Mouse (Mus musculus): ENCODE results near the gene Ilf2. TPM values are rescaled to one million over a fixed set of nuclear protein-coding genes. Genes with fewer than 3 reads are reported as not detected.

Ilf2 gene
- polyA plus RNA-seq, 1 experiment: 50.4 TPM

DNA sequence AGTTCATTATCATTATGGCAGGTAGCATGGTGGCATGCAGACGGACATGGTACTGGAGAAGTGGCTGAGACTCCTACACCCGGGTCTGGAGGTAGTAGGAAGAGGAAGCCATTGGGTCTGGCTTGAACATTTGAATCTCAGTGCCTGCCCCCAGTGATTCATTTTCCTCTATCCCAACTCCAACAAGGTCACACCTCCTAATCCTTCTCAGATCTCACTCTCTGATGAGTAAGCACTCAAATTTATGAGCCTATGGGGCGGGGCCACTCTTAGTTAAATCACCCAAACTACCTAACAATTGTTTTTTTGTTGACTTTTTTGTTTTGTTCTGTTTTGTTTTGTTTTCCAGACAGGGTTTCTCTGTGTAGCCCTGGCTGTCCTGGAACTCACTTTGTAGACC, 31.9 kb upstream of the Ilf2 start:
- H3K36me3 ChIP-seq (ENCODE audit: control insufficient read depth, insufficient read depth): no peaks in the 10 kb centered on the region
- H3ac ChIP-seq (ENCODE audit: control insufficient read depth, insufficient read length): no peak overlapping the region
- no peaks in the 10 kb centered on the region for H3K27me3 ChIP-seq (ENCODE audit: control insufficient read depth, insufficient read depth, insufficient read length)
- H3K4me2 ChIP-seq (ENCODE audit: low read depth): no peak overlapping the region
- no peaks in the 10 kb centered on the region for H3K79me2 ChIP-seq (ENCODE audit: control insufficient read depth, insufficient read depth)
- TF ChIP-seq TCF3 (IDR thresholded peaks at IDR 0.05; ENCODE audit: insufficient read length, low read depth) (no peak), USF1 (IDR thresholded peaks at IDR 0.05; ENCODE audit: low read depth) (no peak), TCF12 (IDR thresholded peaks at IDR 0.05; ENCODE audit: insufficient read depth, poor library complexity, severe bottlenecking) (no peak), SRF (IDR thresholded peaks at IDR 0.05; ENCODE audit: control insufficient read depth, insufficient read length, low read depth) (no peak), POLR2AphosphoS2 (IDR thresholded peaks at IDR 0.05; ENCODE audit: insufficient read length, low read depth) (no peak), MYOG (IDR thresholded peaks at IDR 0.05; ENCODE audit: control insufficient read depth in 1 of 3, insufficient read depth in 1 of 3, insufficient read length in 2 of 3, low read depth in 2 of 3) (no peak), MYOD1 (IDR thresholded peaks at IDR 0.05; ENCODE audit: control insufficient read depth in 1 of 3, insufficient read length in 2 of 3, low read depth in 2 of 3) (no peak), MAX (IDR thresholded peaks at IDR 0.05; ENCODE audit: low read depth) (no peak), E2F4 (IDR thresholded peaks at IDR 0.05; ENCODE audit: insufficient read depth) (no peak), CEBPB (IDR thresholded peaks at IDR 0.05; ENCODE audit: insufficient read depth, poor library complexity, severe bottlenecking) (no peak), POLR2A (IDR thresholded peaks at IDR 0.05; ENCODE audit: insufficient read length, low read depth) (no peak), REST (IDR thresholded peaks at IDR 0.05; ENCODE audit: insufficient read depth, insufficient read length) (no peak)
- H3K4me3 ChIP-seq: no peak overlapping the region

DNA sequence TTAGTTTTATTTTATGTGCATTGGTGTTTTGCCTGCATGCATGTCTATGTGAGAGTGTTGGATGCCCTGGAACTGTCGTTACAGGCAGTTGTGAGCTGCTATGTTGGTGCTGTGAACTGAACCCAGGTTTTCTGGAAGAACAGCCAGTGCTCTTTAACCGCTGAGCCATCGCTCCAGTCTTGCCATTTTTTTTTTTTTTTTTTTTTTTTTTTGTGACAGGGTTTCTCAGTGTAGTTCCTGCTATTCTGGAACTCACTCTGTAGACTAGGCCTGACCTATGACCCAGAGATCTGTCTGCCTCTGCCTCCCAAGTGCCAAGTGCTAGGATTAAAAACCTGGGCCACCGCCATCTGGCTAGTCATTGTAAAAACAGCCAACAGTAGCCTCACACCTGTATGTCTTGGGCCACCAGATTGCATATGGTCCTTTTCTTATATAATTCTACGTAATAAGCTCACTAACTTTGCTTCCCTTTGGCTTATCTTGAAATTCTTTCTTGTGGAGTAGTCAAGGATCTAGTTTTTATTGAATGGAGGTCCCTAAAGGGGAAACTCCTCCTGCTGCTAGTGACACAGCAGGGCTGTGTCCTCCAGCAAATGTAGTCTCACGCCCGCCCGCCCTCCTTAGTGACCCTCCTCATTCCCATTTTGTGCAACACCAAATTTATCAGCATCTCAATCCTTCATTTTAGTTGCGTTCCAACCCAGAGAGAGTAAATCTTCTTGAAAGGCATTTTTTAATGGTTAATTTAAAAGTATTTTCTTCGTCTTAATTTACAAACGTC, 30.3 kb upstream of the Ilf2 start:
- Histone ChIP-seq H3K27me3 (ENCODE audit: control insufficient read depth, insufficient read depth, insufficient read length) (no peaks in the 10 kb centered on the region), H3K4me3 (peak overlapping the region; percentile 2), H3K4me2 (ENCODE audit: low read depth) (peak overlapping the region; percentile 64), H3ac (ENCODE audit: control insufficient read depth, insufficient read length) (no peak overlapping the region), H3K36me3 (ENCODE audit: control insufficient read depth, insufficient read depth) (no peaks in the 10 kb centered on the region), H3K79me2 (ENCODE audit: control insufficient read depth, insufficient read depth) (no peaks in the 10 kb centered on the region)
- TF ChIP-seq POLR2A (IDR thresholded peaks at IDR 0.05; ENCODE audit: insufficient read length, low read depth) (no peak), MAX (IDR thresholded peaks at IDR 0.05; ENCODE audit: low read depth) (no peak), POLR2AphosphoS2 (IDR thresholded peaks at IDR 0.05; ENCODE audit: insufficient read length, low read depth) (no peak), REST (IDR thresholded peaks at IDR 0.05; ENCODE audit: insufficient read depth, insufficient read length) (no peak), TCF12 (IDR thresholded peaks at IDR 0.05; ENCODE audit: insufficient read depth, poor library complexity, severe bottlenecking) (no peak), USF1 (IDR thresholded peaks at IDR 0.05; ENCODE audit: low read depth) (no peak), CEBPB (IDR thresholded peaks at IDR 0.05; ENCODE audit: insufficient read depth, poor library complexity, severe bottlenecking) (no peak), MYOD1 (IDR thresholded peaks at IDR 0.05; ENCODE audit: control insufficient read depth in 1 of 3, insufficient read length in 2 of 3, low read depth in 2 of 3) (no peak), SRF (IDR thresholded peaks at IDR 0.05; ENCODE audit: control insufficient read depth, insufficient read length, low read depth) (no peak), MYOG (IDR thresholded peaks at IDR 0.05; ENCODE audit: control insufficient read depth in 1 of 3, insufficient read depth in 1 of 3, insufficient read length in 2 of 3, low read depth in 2 of 3) (no peak), E2F4 (IDR thresholded peaks at IDR 0.05; ENCODE audit: insufficient read depth) (no peak), TCF3 (IDR thresholded peaks at IDR 0.05; ENCODE audit: insufficient read length, low read depth) (no peak)

DNA sequence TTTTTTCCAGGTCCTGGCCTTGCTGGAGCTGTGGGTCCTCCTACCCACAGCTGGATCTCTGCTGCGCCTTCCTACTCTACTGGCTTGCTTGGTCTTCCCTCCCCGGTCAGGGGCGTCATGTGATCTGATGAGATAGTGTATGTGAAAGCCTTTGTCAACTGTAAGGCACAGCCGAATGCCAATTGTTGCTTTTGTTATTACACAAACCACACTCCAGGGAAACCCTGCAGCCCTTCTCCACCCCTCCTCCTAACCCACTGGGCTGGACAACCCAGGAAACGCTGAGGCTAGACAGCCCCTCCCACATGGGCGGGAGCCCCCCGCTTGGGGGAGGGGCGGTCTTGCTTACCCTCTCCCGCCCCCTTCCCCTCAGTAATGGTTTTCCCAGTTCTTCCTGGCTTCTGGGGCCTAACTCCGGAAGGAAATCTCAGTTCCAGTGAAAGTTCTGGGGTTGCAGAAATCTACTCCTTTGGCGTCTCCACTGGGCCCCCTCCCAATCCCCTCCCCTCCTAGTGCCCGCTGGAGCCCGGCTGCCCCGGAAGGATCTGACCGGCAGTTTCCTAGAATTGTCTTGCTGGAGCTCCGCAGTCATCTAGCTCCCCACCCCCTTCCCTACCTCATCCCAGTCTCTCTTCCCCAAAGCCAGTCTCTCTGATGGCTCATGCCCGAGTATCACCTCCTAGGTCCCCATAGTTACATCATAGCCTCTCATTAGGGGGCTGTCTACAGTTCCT, 29.4 kb upstream of the Ilf2 start:
- Histone ChIP-seq H3ac (ENCODE audit: control insufficient read depth, insufficient read length) (no peak overlapping the region), H3K79me2 (ENCODE audit: control insufficient read depth, insufficient read depth) (no peaks in the 10 kb centered on the region), H3K36me3 (ENCODE audit: control insufficient read depth, insufficient read depth) (no peaks in the 10 kb centered on the region), H3K4me3 (peak overlapping the region; percentile 2), H3K4me2 (ENCODE audit: low read depth) (peak overlapping the region; percentile 64), H3K27me3 (ENCODE audit: control insufficient read depth, insufficient read depth, insufficient read length) (no peaks in the 10 kb centered on the region)
- TF ChIP-seq USF1 (IDR thresholded peaks at IDR 0.05; ENCODE audit: low read depth): peak; percentile 74
- TF ChIP-seq POLR2A (IDR thresholded peaks at IDR 0.05; ENCODE audit: insufficient read length, low read depth): peak; percentile 35
- TF ChIP-seq POLR2AphosphoS2 (IDR thresholded peaks at IDR 0.05; ENCODE audit: insufficient read length, low read depth): no peak

- Histone ChIP-seq H3K36me3 (ENCODE audit: control insufficient read depth, insufficient read depth) (no peaks in the 10 kb centered on the region), H3ac (ENCODE audit: control insufficient read depth, insufficient read length) (no peak overlapping the region), H3K27me3 (ENCODE audit: control insufficient read depth, insufficient read depth, insufficient read length) (no peaks in the 10 kb centered on the region), H3K79me2 (ENCODE audit: control insufficient read depth, insufficient read depth) (no peaks in the 10 kb centered on the region), H3K4me2 (ENCODE audit: low read depth) (peak overlapping the region; percentile 64), H3K4me3 (peak overlapping the region; percentile 2)
- TF ChIP-seq E2F4 (IDR thresholded peaks at IDR 0.05; ENCODE audit: insufficient read depth): no peak
- no peak for TF ChIP-seq CEBPB (IDR thresholded peaks at IDR 0.05; ENCODE audit: insufficient read depth, poor library complexity, severe bottlenecking)
- no peak for TF ChIP-seq POLR2AphosphoS2 (IDR thresholded peaks at IDR 0.05; ENCODE audit: insufficient read length, low read depth)
- no peak for TF ChIP-seq MAX (IDR thresholded peaks at IDR 0.05; ENCODE audit: low read depth)
- TF ChIP-seq MYOG (IDR thresholded peaks at IDR 0.05; ENCODE audit: control insufficient read depth in 1 of 3, insufficient read depth in 1 of 3, insufficient read length in 2 of 3, low read depth in 2 of 3): no peak
- no peak for TF ChIP-seq SRF (IDR thresholded peaks at IDR 0.05; ENCODE audit: control insufficient read depth, insufficient read length, low read depth)
- no peak for TF ChIP-seq POLR2A (IDR thresholded peaks at IDR 0.05; ENCODE audit: insufficient read length, low read depth)
- TF ChIP-seq MYOD1 (IDR thresholded peaks at IDR 0.05; ENCODE audit: control insufficient read depth in 1 of 3, insufficient read length in 2 of 3, low read depth in 2 of 3): no peak
- no peak for TF ChIP-seq TCF3 (IDR thresholded peaks at IDR 0.05; ENCODE audit: insufficient read length, low read depth)
- no peak for TF ChIP-seq TCF12 (IDR thresholded peaks at IDR 0.05; ENCODE audit: insufficient read depth, poor library complexity, severe bottlenecking)
- TF ChIP-seq USF1 (IDR thresholded peaks at IDR 0.05; ENCODE audit: low read depth): no peak
- TF ChIP-seq REST (IDR thresholded peaks at IDR 0.05; ENCODE audit: insufficient read depth, insufficient read length): no peak
Observed at GRCm38 (mm10) chr3:90447123-90447494, 28.8 kb upstream of the Ilf2 start.
